Comparison of ENCODE assay signal across 26 mouse cellular contexts in genomic region chr10:26337896-26338503, GRCm38 (mm10). TPM values are rescaled to one million over a fixed set of nuclear protein-coding genes. Genes with fewer than 3 reads are reported as not detected.
DNase-seq lines count a peak whose midpoint lies in the region; ATAC-seq and TF ChIP-seq lines count a peak whose summit lies in the region.
"Had no signal": no experiment of that assay in that cellular context is flagged by ENCODE, and none has a peak within 500 bp of the region (broad histone marks: within the 10 kb centered on the region; RNA-seq: fewer than 3 reads in every experiment).

No protein-coding gene starts in this region.

- H3K9me3 ChIP-seq in hindbrain, embryonic 11.5 days (ENCODE audit: control insufficient read depth, low read length), result no peaks in the 10 kb centered on the region
- no peaks in the 10 kb centered on the region for H3K9me3 ChIP-seq in hindbrain, embryonic 13.5 days
- H3K9me3 ChIP-seq: embryonic facial prominence, embryonic 13.5 days; forebrain, embryonic 10.5 days; forebrain, embryonic 15.5 days; limb, embryonic 12.5 days; liver, embryonic 15.5 days; lung, embryonic 15.5 days; midbrain, embryonic 15.5 days had no signal

- no peak for TF ChIP-seq CTCF in thymus, adult 2 months (IDR thresholded peaks at IDR 0.05; ENCODE audit: borderline replicate concordance, control insufficient read depth, extremely low read depth, insufficient read depth, low read length, poor library complexity)

- peak; percentile 6 for DNase-seq in gastrocnemius, adult 18-20 months (ENCODE audit: low spot score)
- DNase-seq in gastrocnemius, postnatal 36 days, result no peak
- no peak for DNase-seq in hindbrain, embryonic 11.5 days (ENCODE audit: low spot score)
- DNase-seq in lung, postnatal 36 days, result peak; percentile 29
- no peak for DNase-seq in left cerebral cortex, adult 8-10 months (ENCODE audit: low spot score in 2 of 2)
- DNase-seq in thymus, adult 2 months, result no peak
- DNase-seq: adrenal gland, postnatal 10 days; cerebellum, adult 11-12 months; cerebellum, postnatal 10 days; gastrocnemius, postnatal 25 days; kidney, adult 11 months; kidney, postnatal 14 days; right cerebral cortex, adult 18-20 months; thymus, postnatal 4 days had no signal

- no peaks in the 10 kb centered on the region for H3K4me1 ChIP-seq in hindbrain, embryonic 11.5 days (replicated peaks; ENCODE audit: control insufficient read depth, insufficient read depth, low read length)
- H3K4me1 ChIP-seq in hindbrain, embryonic 13.5 days (replicated peaks), result no peaks in the 10 kb centered on the region
- no peaks in the 10 kb centered on the region for H3K4me1 ChIP-seq in brown adipose tissue, adult 24 weeks (ENCODE audit: control insufficient read depth, insufficient read depth, insufficient read length, low read length)
- H3K4me1 ChIP-seq in thymus, adult 2 months (replicated peaks; ENCODE audit: control insufficient read depth, insufficient read depth, low read length), result peaks cover 7% of the 10 kb centered on the region
- H3K4me1 ChIP-seq: embryonic facial prominence, embryonic 13.5 days; forebrain, embryonic 15.5 days; liver, embryonic 15.5 days; lung, embryonic 15.5 days; midbrain, embryonic 15.5 days had no signal

- intact Hi-C loops in gastrocnemius, postnatal 36 days (cut with DNase I), result no loop called here

- H3K9ac ChIP-seq in hindbrain, embryonic 11.5 days (ENCODE audit: low read depth, low read length), result no peak overlapping the region
- no peak overlapping the region for H3K9ac ChIP-seq in hindbrain, embryonic 13.5 days
- H3K9ac ChIP-seq: embryonic facial prominence, embryonic 13.5 days; forebrain, embryonic 15.5 days; hindbrain, embryonic 14.5 days; limb, embryonic 12.5 days; liver, embryonic 15.5 days; lung, embryonic 15.5 days; midbrain, embryonic 15.5 days had no signal

- no peak overlapping the region for H3K4me3 ChIP-seq in hindbrain, embryonic 11.5 days (ENCODE audit: low read depth, low read length)
- H3K4me3 ChIP-seq in hindbrain, embryonic 13.5 days, result no peak overlapping the region
- H3K4me3 ChIP-seq in brown adipose tissue, adult 24 weeks (ENCODE audit: insufficient read depth, low read depth, low read length), result no peak overlapping the region
- no peak overlapping the region for H3K4me3 ChIP-seq in thymus, adult 2 months (ENCODE audit: control insufficient read depth, insufficient read depth, low read length)
- H3K4me3 ChIP-seq: embryonic facial prominence, embryonic 13.5 days; forebrain, embryonic 10.5 days; forebrain, embryonic 15.5 days; limb, embryonic 12.5 days; liver, embryonic 15.5 days; lung, embryonic 15.5 days; midbrain, embryonic 15.5 days had no signal

- H3K36me3 ChIP-seq in hindbrain, embryonic 11.5 days (ENCODE audit: control insufficient read depth, insufficient read depth, low read length), result peaks cover 11% of the 10 kb centered on the region; the same call in 1 of the 2 replicates
- H3K36me3 ChIP-seq in hindbrain, embryonic 13.5 days, result peaks cover 72% of the 10 kb centered on the region
- H3K36me3 ChIP-seq in thymus, adult 2 months (ENCODE audit: control insufficient read depth, insufficient read depth, low read length), result peaks cover 50% of the 10 kb centered on the region
- H3K36me3 ChIP-seq: G1E; liver, embryonic 15.5 days had no signal

- TF ChIP-seq POLR2A in thymus, adult 2 months (IDR thresholded peaks at IDR 0.05; ENCODE audit: control insufficient read depth, extremely low read depth, insufficient read depth, low read length, poor library complexity), result no peak

- WGBS in hindbrain, embryonic 11.5 days, result 84% methylated on average over 23 of the region's 23 CpGs
- 73% methylated on average over 23 of the region's 23 CpGs for WGBS in hindbrain, embryonic 13.5 days
- 84% methylated on average over 23 of the region's 23 CpGs for WGBS in thymus, adult 2 months

- H3K4me2 ChIP-seq in hindbrain, embryonic 11.5 days (replicated peaks; ENCODE audit: low read depth, low read length), result no peak overlapping the region
- H3K4me2 ChIP-seq in hindbrain, embryonic 13.5 days, result no peak overlapping the region
- H3K4me2 ChIP-seq: embryonic facial prominence, embryonic 13.5 days; forebrain, embryonic 15.5 days; hindbrain, embryonic 14.5 days; limb, embryonic 12.5 days; liver, embryonic 15.5 days; lung, embryonic 15.5 days; midbrain, embryonic 15.5 days had no signal

- H3K27ac ChIP-seq in hindbrain, embryonic 11.5 days (ENCODE audit: low read depth, low read length), result no peak overlapping the region
- H3K27ac ChIP-seq in hindbrain, embryonic 13.5 days, result no peak overlapping the region
- peak overlapping the region; percentile 51; the same call in 1 of the 2 replicates for H3K27ac ChIP-seq in brown adipose tissue, adult 24 weeks (replicated peaks; ENCODE audit: low read depth, low read length)
- no peak overlapping the region for H3K27ac ChIP-seq in thymus, adult 2 months (ENCODE audit: control insufficient read depth, insufficient read depth, low read length)
- H3K27ac ChIP-seq: embryonic facial prominence, embryonic 13.5 days; forebrain, embryonic 10.5 days; forebrain, embryonic 15.5 days; hindbrain, embryonic 14.5 days; limb, embryonic 12.5 days; liver, embryonic 15.5 days; lung, embryonic 15.5 days; midbrain, embryonic 15.5 days; stomach, postnatal 0 days had no signal

- H3K27me3 ChIP-seq in hindbrain, embryonic 11.5 days (ENCODE audit: control insufficient read depth, insufficient read depth, low read length), result no peaks in the 10 kb centered on the region
- H3K27me3 ChIP-seq in hindbrain, embryonic 13.5 days, result no peaks in the 10 kb centered on the region
- no peaks in the 10 kb centered on the region for H3K27me3 ChIP-seq in thymus, adult 2 months (ENCODE audit: control insufficient read depth, insufficient read depth, low read length)
- H3K27me3 ChIP-seq: embryonic facial prominence, embryonic 13.5 days; forebrain, embryonic 15.5 days; limb, embryonic 12.5 days; liver, embryonic 15.5 days; lung, embryonic 15.5 days; midbrain, embryonic 15.5 days had no signal

- 0 out of 2 replicates have a peak, but pooled peaks have one; percentile 19 for ATAC-seq in hindbrain, embryonic 11.5 days (ENCODE audit: low FRiP score)
- no peak for ATAC-seq in hindbrain, embryonic 13.5 days (ENCODE audit: low FRiP score)
- ATAC-seq: forebrain, embryonic 15.5 days; midbrain, embryonic 15.5 days had no signal

RNA-seq across cellular contexts. Expression of gene L3mbtl3, which starts 37.8 kb away (rescaled TPM):
- total RNA-seq in gastrocnemius, adult 18-20 months (2021), result 1 to 10 TPM; 4.7 to 6.2 TPM
- total RNA-seq in gastrocnemius, postnatal 36 days (2021), result 1 to 10 TPM; 5.7 to 6.0 TPM
- polyA plus RNA-seq in hindbrain, embryonic 11.5 days (2014; fragmentation: Nextera tagmentation; extraction: Ambion mirVana), result 19.0 and 19.7 TPM in 2 replicates
- 24.1 and 24.3 TPM in 2 replicates for polyA plus RNA-seq in hindbrain, embryonic 13.5 days (2015; fragmentation: Nextera tagmentation; extraction: Ambion mirVana)
- 5.2 TPM in 2 replicates for polyA plus RNA-seq in brown adipose tissue, adult 24 weeks (2012; ENCODE audit: insufficient read depth, insufficient read length, missing spikeins)
- 10 to 100 TPM; 21.5 to 27.3 (median 23.3) TPM for total RNA-seq in left cerebral cortex, adult 8-10 months (2022)
- 12.3 and 13.8 TPM in 2 replicates for polyA plus RNA-seq in thymus, adult 2 months (2012; rRNA removed)
- polyA plus RNA-seq: G1E had no signal

Comparison
In these comparisons a context has a peak if more than half of its experiments do, and no peak if none do; other contexts are left out.
1. DNase-seq: peak in gastrocnemius, adult 18-20 months (single experiment) and lung, postnatal 36 days (single experiment); none in gastrocnemius, postnatal 36 days (0 of 2), hindbrain, embryonic 11.5 days (single experiment), left cerebral cortex, adult 8-10 months (0 of 2) and thymus, adult 2 months (single experiment).